Mouse (Mus musculus) ES-E14 (cell line): ENCODE results near the gene Efna1.

Experiments used
- CHD2 ChIP-seq: IDR thresholded peaks from 2 replicates; pipeline ENCODE4 v1.6.1; 2014; ENCODE audit warnings: mild to moderate bottlenecking, low read depth, low read length, inconsistent platforms
- HCFC1 ChIP-seq: IDR thresholded peaks from 2 replicates; pipeline ENCODE4 v1.6.1; 2012; ENCODE audit warnings: low read length, inconsistent platforms, borderline replicate concordance; ENCODE audit not compliant: insufficient read depth
- MAFK ChIP-seq: IDR thresholded peaks from 2 replicates; pipeline ENCODE4 v1.6.1; 2014; ENCODE audit warnings: mild to moderate bottlenecking, low read depth, low read length, inconsistent platforms; ENCODE audit not compliant: insufficient read depth
- ZC3H11A ChIP-seq: IDR thresholded peaks from 2 replicates; pipeline ENCODE4 v1.6.1; 2012; ENCODE audit warnings: low read depth, mild to moderate bottlenecking, inconsistent platforms, low read length, borderline replicate concordance
- ZNF384 ChIP-seq: IDR thresholded peaks from 2 replicates; pipeline ENCODE4 v1.6.1; 2012; ENCODE audit warnings: low read depth, low read length, inconsistent platforms

DNA sequence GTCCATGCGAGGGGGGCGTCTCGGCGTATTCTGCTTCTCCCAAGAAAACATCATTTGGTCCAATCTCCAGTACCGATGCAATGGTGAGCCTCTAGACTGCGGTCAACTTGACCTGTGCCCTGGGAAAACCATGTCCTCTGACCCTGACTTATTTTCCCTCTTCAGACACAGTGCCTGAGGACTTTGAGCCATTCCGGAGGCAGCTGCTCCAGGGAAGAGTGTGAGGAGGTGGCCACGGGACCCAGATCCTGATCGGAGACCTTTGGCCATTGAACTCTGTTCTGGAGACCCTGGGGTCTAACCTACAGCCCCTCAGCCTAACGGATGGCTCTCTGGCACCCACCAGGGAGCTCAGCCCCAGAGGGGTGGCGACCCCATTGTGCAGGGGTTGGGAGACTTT lies 54.6 kb downstream of the Efna1 start:
- TF ChIP-seq HCFC1: no peak
- no peak for TF ChIP-seq MAFK
- no peak for TF ChIP-seq ZC3H11A
- no peak for TF ChIP-seq CHD2
- no peak for TF ChIP-seq ZNF384
